Mouse (Mus musculus) embryonic facial prominence, embryonic 12.5 days (tissue): ENCODE measurements around the gene Tlx3. TPM values are rescaled to one million over a fixed set of nuclear protein-coding genes. Genes with fewer than 3 reads are reported as not detected.

Experiments
- ATAC-seq: fragments of 200-750 bp; cut with Nextera tagmentation; 2 replicates; pipeline ENCODE4 v1.8.0; 2017; ENCODE audit not compliant: insufficient number of reproducible peaks, insufficient read depth, low FRiP score, low TSS enrichment
- H3K27ac ChIP-seq: fragments of 300-500 bp; sonication (generic); 2 replicates; pipeline ENCODE4 v1.5.1; 2016; ENCODE audit warnings: mild to moderate bottlenecking
- H3K27me3 ChIP-seq: fragments of 300-500 bp; sonication (generic); 2 replicates; pipeline ENCODE4 v1.6.1; 2016; ENCODE audit warnings: mild to moderate bottlenecking, moderate library complexity
- H3K36me3 ChIP-seq: fragments of 300-500 bp; sonication (generic); 2 replicates; pipeline ENCODE4 v1.6.1; 2016; ENCODE audit warnings: mild to moderate bottlenecking
- H3K4me1 ChIP-seq: fragments of 300-500 bp; sonication (generic); 2 replicates; pipeline ENCODE4 v1.6.1; 2016
- H3K4me2 ChIP-seq: fragments of 300-500 bp; sonication (generic); replicated peaks from 2 replicates; pipeline ENCODE4 v1.6.1; 2016; ENCODE audit warnings: mild to moderate bottlenecking, moderate library complexity
- H3K4me3 ChIP-seq: fragments of 300-500 bp; sonication (generic); 2 replicates; pipeline ENCODE4 v1.5.1; 2016; ENCODE audit warnings: mild to moderate bottlenecking
- H3K9ac ChIP-seq: fragments of 300-500 bp; sonication (generic); 2 replicates; pipeline ENCODE4 v1.6.1; 2016; ENCODE audit warnings: mild to moderate bottlenecking, moderate library complexity
- H3K9me3 ChIP-seq: fragments of 300-500 bp; sonication (generic); 2 replicates; pipeline ENCODE4 v1.6.1; 2016; ENCODE audit warnings: mild to moderate bottlenecking, moderate library complexity
- WGBS: fragments of 180-500 bp; shearing (Covaris S2); methylation state at CpG from one replicate; pipeline ENCODE4 v1.1.7; 2016; 5-methylcytosine and 5-hydroxymethylcytosine counted together
- polyA plus RNA-seq: library from polyadenylated mRNA; unstranded; fragments of >200 nt; fragmentation: Nextera tagmentation; extraction: Ambion mirVana; gene quantifications from 2 replicates; pipeline ENCODE4 v1.2.1, GENCODE M21; 2016

Gene Tlx3
- polyA plus RNA-seq, 1 experiment from 2014 or later: 6.6 TPM

DNA sequence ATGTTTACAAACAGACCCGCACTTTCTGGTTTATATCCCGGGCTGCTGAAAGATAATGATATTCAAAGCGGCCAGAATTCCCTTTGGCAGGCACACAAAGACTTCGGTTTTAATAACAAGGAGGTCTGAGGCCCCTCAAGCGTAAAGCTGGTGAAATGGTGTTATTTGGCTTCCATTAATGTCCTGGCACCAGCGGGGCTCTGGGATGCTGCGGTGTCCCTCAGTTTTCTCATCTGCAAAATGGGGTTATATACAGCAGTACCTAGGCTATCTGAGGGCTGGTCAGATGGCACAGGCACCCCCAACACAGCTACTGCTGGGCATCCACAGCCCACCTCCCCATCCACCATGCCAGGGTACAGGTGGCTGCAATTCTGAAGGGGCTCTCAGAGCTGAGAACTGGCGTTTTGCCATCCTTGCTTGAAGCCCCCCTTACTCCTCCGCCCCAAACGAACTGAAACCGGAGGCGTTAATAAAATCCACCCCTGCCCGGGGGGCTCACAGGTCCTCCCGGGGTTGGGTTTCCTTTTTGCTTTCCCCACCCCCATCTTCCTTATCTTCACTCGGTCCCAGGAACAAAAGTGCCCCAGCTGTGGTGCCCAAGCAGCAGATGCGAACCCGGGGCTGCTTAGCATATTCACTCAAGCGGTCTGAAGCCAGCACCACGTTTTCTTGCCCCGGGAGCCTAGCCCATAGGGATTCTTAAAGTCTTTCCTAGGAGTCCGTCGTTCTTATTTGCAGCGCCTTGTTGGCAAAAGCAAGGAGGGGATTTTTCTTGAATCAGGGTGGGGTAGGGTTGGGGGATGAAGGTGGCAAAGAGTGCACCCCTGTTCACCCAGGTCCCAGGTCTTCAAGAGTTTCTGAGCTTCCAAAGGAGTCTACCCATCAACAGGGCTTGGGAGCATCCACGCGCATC, 7.6 kb downstream of the Tlx3 start:
- ATAC-seq: no peak
- 3% methylated on average over 25 of the region's 25 CpGs for WGBS

GRCm38 (mm10) chr11:33195061-33195460, 8.3 kb downstream of the Tlx3 start:
- Histone ChIP-seq H3K9ac (no peak overlapping the region), H3K9me3 (no peaks in the 10 kb centered on the region), H3K27me3 (peaks cover 83% of the 10 kb centered on the region), H3K4me1 (0 out of 2 replicates have a peak, but pooled peaks cover 2% of the 10 kb centered on the region), H3K36me3 (no peaks in the 10 kb centered on the region), H3K4me2 (no peak overlapping the region), H3K4me3 (no peak overlapping the region), H3K27ac (no peak overlapping the region)
- ATAC-seq: no peak
- 15% methylated on average over 7 of the region's 7 CpGs for WGBS

More for the DNA sequence above, 7.6 kb downstream of the Tlx3 start:
- Histone ChIP-seq H3K36me3 (no peaks in the 10 kb centered on the region), H3K27ac (no peak overlapping the region), H3K27me3 (peaks cover 82% of the 10 kb centered on the region), H3K4me2 (no peak overlapping the region), H3K4me1 (peaks cover 9% of the 10 kb centered on the region), H3K9ac (no peak overlapping the region), H3K4me3 (no peak overlapping the region), H3K9me3 (no peaks in the 10 kb centered on the region)

- Histone ChIP-seq H3K36me3 (no peaks in the 10 kb centered on the region), H3K4me1 (0 out of 2 replicates have a peak, but pooled peaks cover 2% of the 10 kb centered on the region), H3K27me3 (peaks cover 75% of the 10 kb centered on the region), H3K27ac (no peak overlapping the region), H3K4me2 (peak overlapping the region; percentile 24), H3K4me3 (peak overlapping the region; percentile 10; the same call in 1 of the 2 replicates), H3K9me3 (no peaks in the 10 kb centered on the region), H3K9ac (no peak overlapping the region)
- 0% methylated on average over 12 of the region's 12 CpGs for WGBS
- 0 out of 2 replicates have a peak, but pooled peaks have one; percentile 60 for ATAC-seq
These were observed 9.7 kb downstream of the Tlx3 start for GRCm38 (mm10) chr11:33193695-33194094.

- H3K27me3 ChIP-seq: peaks cover 29% of the 10 kb centered on the region
- 79% methylated on average over 3 of the region's 3 CpGs for WGBS
These were observed 21.6 kb downstream of the Tlx3 start for GRCm38 (mm10) chr11:33181804-33182203.

DNA sequence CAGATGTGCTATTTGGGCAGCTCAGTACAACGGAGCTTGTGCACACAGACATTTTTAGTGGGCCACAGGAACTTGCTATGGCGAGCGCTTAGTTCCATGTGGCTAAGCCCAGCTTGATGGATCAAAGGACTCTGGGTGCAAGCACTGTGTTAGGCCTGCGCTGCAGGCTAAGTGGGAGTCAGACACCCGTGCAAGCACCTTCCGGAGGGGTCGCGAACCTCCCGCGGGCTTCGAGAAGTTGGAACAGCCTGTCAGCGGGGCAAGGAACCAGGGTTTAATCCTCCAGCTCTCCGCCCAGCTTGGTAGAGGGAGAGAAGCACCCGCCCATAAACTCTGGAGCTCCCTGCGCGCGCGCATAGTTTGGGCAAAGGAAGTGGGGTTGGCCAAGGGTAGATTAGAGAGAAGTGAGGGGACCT, 22.7 kb downstream of the Tlx3 start:
- peak; percentile 56; the same call in 1 of the 2 replicates for ATAC-seq
- Histone ChIP-seq H3K4me3 (peak overlapping the region; percentile 30), H3K9ac (no peak overlapping the region), H3K27ac (no peak overlapping the region), H3K4me1 (peaks cover 10% of the 10 kb centered on the region), H3K4me2 (peak overlapping the region; percentile 58), H3K36me3 (no peaks in the 10 kb centered on the region), H3K9me3 (no peaks in the 10 kb centered on the region), H3K27me3 (peaks cover 38% of the 10 kb centered on the region)
- 2% methylated on average over 18 of the region's 18 CpGs for WGBS

More at GRCm38 (mm10) chr11:33181804-33182203, 21.6 kb downstream of the Tlx3 start:
- no peak overlapping the region for H3K4me2 ChIP-seq
- H3K36me3 ChIP-seq: no peaks in the 10 kb centered on the region
- H3K27ac ChIP-seq: no peak overlapping the region
- peaks cover 10% of the 10 kb centered on the region for H3K4me1 ChIP-seq
- no peaks in the 10 kb centered on the region for H3K9me3 ChIP-seq
- no peak overlapping the region for H3K9ac ChIP-seq
- no peak for ATAC-seq
- H3K4me3 ChIP-seq: no peak overlapping the region

GRCm38 (mm10) chr11:33179802-33180201, 23.6 kb downstream of the Tlx3 start:
- 59% methylated on average over 1 of the region's 1 CpGs for WGBS
- Histone ChIP-seq H3K4me1 (peaks cover 10% of the 10 kb centered on the region), H3K27ac (no peak overlapping the region), H3K4me3 (no peak overlapping the region), H3K27me3 (peaks cover 36% of the 10 kb centered on the region), H3K4me2 (no peak overlapping the region), H3K9me3 (no peaks in the 10 kb centered on the region), H3K36me3 (no peaks in the 10 kb centered on the region), H3K9ac (no peak overlapping the region)
- ATAC-seq: no peak

GRCm38 (mm10) chr11:33176525-33177245, 26.7 kb downstream of the Tlx3 start:
- no peak for ATAC-seq
- H3K9ac ChIP-seq: no peak overlapping the region
- H3K27ac ChIP-seq: no peak overlapping the region
- H3K4me1 ChIP-seq: peaks cover 10% of the 10 kb centered on the region
- H3K4me3 ChIP-seq: no peak overlapping the region
- no peak overlapping the region for H3K4me2 ChIP-seq
- WGBS: 28% methylated on average over 20 of the region's 20 CpGs
- no peaks in the 10 kb centered on the region for H3K36me3 ChIP-seq
- peaks cover 36% of the 10 kb centered on the region for H3K27me3 ChIP-seq
- no peaks in the 10 kb centered on the region for H3K9me3 ChIP-seq

DNA sequence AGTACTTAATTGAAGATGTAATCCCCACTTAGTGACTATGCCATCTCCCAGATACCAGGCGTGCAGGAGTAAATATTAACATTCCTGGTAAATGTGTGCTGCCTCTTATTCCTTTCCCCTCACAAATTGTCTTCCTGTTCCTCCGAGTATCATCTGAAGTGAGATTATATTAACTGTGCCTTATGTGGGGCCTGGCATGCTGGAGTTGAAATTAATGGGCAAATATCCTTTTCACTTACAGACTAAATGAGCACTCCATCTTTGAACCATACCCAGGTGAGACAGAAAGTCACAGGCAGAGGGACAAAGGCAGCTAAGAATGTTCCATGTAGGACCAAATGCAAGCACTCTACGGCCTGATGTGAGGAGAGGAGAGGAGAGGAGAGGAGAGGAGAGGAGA, 27.6 kb downstream of the Tlx3 start:
- WGBS: 54% methylated on average over 3 of the region's 3 CpGs
- Histone ChIP-seq H3K27me3 (peaks cover 31% of the 10 kb centered on the region), H3K4me1 (peaks cover 5% of the 10 kb centered on the region), H3K9ac (no peak overlapping the region), H3K27ac (no peak overlapping the region), H3K4me2 (no peak overlapping the region), H3K4me3 (no peak overlapping the region), H3K9me3 (no peaks in the 10 kb centered on the region), H3K36me3 (no peaks in the 10 kb centered on the region)
- ATAC-seq: no peak

- Histone ChIP-seq H3K9me3 (no peaks in the 10 kb centered on the region), H3K4me3 (no peak overlapping the region)
- no peak for ATAC-seq
These were observed 32.9 kb downstream of the Tlx3 start for GRCm38 (mm10) chr11:33170489-33170888.

DNA sequence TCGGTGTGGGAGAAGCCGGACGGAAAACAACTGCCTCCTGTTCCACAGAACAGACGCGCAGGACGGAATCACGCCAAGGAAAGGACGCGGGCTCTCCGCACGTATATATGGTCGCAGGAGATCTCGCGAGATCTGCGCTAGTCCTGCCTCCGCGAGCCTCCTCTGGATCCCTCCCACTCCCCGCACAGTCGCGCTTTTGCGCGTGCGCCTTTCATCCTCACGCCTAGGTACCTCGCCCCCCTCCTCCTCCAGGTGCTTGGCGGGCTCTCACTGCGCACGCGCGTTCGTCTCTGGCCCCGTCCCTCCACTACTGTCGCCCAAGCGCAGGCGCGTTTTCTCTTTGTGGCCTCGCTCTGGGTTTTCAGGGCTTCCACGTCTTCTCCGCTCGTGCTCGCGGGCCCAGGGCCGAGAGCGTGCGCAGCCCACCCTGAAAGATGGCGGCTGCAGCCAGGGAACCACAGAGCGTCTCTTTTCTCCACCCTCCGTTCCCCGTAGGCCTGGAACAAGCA, 40.3 kb downstream of the Tlx3 start, which contains the start of gene Npm1:
TSS of gene Npm1 (minus strand) at position 209 of the 509 bp plus-strand sequence.
- 4% methylated on average over 48 of the region's 49 CpGs for WGBS
- peak within 1 kb of the TSS; percentile 100 for H3K4me3 ChIP-seq
- H3K9me3 ChIP-seq: no peaks in the 10 kb centered on the region
- peak within 1 kb of the TSS; percentile 92 for H3K27ac ChIP-seq
- peak within 1 kb of the TSS; percentile 98 for H3K9ac ChIP-seq
- H3K27me3 ChIP-seq: no peaks in the 10 kb centered on the region
- peak within 1 kb of the TSS; percentile 91 for H3K4me2 ChIP-seq
- H3K36me3 ChIP-seq: peaks cover 30% of the 10 kb centered on the region
- peak; percentile 93 for ATAC-seq
- H3K4me1 ChIP-seq: peaks cover 11% of the 10 kb centered on the region

More at GRCm38 (mm10) chr11:33170489-33170888, 32.9 kb downstream of the Tlx3 start:
- 15% methylated on average over 9 of the region's 9 CpGs for WGBS
- H3K9ac ChIP-seq: no peak overlapping the region
- no peaks in the 10 kb centered on the region for H3K36me3 ChIP-seq
- H3K27ac ChIP-seq: no peak overlapping the region
- no peaks in the 10 kb centered on the region for H3K4me1 ChIP-seq
- H3K4me2 ChIP-seq: no peak overlapping the region
- H3K27me3 ChIP-seq: no peaks in the 10 kb centered on the region

- ATAC-seq: peak; percentile 64
- Histone ChIP-seq H3K4me2 (peak overlapping the region; percentile 91), H3K4me1 (peaks cover 11% of the 10 kb centered on the region), H3K36me3 (peaks cover 36% of the 10 kb centered on the region), H3K9me3 (no peaks in the 10 kb centered on the region), H3K27me3 (no peaks in the 10 kb centered on the region), H3K27ac (peak overlapping the region; percentile 89), H3K9ac (peak overlapping the region; percentile 98), H3K4me3 (peak overlapping the region; percentile 100)
- WGBS: 2% methylated on average over 53 of the region's 53 CpGs
These were observed 41.0 kb downstream of the Tlx3 start for GRCm38 (mm10) chr11:33162211-33162997.
